Mouse (Mus musculus) cerebellum, adult 2 months (tissue): ENCODE measurements around the gene Gkap1.

Experiments
- CTCF ChIP-seq: fragments of 200-500 bp; IDR thresholded peaks from 2 replicates; pipeline ENCODE4 v1.5.1; 2011; ENCODE audit warnings: low read depth, mild to moderate bottlenecking, control low read depth, low read length, moderate library complexity, borderline replicate concordance; ENCODE audit not compliant: insufficient read depth
- POLR2A ChIP-seq: fragments of 200-500 bp; IDR thresholded peaks from 2 replicates; pipeline ENCODE4 v1.6.1; 2011; ENCODE audit warnings: low read length, control low read depth, borderline replicate concordance; ENCODE audit not compliant: insufficient read depth

DNA sequence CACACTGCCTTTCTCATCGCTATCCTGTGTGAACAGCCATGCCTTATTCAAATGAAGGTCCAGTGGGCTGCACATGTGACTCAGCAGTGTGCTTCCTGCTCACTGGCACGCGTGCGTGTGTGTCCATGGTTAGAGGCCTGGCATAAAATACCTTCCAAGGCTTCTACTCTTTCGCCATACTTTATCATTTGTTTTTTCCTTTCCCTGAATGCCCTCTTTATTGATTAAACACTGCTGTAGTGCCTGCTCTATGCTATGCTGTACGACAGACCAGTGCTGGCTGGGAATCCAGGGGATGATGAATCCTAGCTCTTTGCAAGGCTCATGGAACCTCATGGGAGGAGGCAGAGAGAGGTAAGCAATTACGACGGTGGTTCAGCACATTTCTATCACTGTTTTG lies 43.4 kb downstream of the Gkap1 start:
- TF ChIP-seq POLR2A (no peak), CTCF (no peak)
